Mouse (Mus musculus) splenic B cell, adult 2 months (primary cell): ENCODE results near the gene Map1b.

ENCODE experiments used
- DNase-seq: peaks from one replicate; pipeline ENCODE4 v3.0.0-alpha.2; 2011; ENCODE audit warnings: low read depth, low spot score
- H3K27me3 ChIP-seq: 2 replicates; pipeline ENCODE4 v1.6.1; 2012; ENCODE audit warnings: mild to moderate bottlenecking, low read length, moderate library complexity, mixed read lengths; ENCODE audit not compliant: control insufficient read depth, poor library complexity, insufficient read depth, severe bottlenecking
- H3K36me3 ChIP-seq: 2 replicates; pipeline ENCODE4 v1.6.1; 2012; ENCODE audit warnings: mild to moderate bottlenecking, low read length, moderate library complexity, mixed read lengths; ENCODE audit not compliant: control insufficient read depth, poor library complexity, insufficient read depth, severe bottlenecking

Map1b gene

GRCm38 (mm10) chr13:99489175-99489574 lies 27.2 kb downstream of the Map1b start:
- no peak for DNase-seq
- Histone ChIP-seq H3K36me3 (no peaks in the 10 kb centered on the region), H3K27me3 (peaks cover 1% of the 10 kb centered on the region; the same call in 1 of the 2 replicates)

GRCm38 (mm10) chr13:99485861-99486260 lies 30.5 kb downstream of the Map1b start:
- DNase-seq = no peak
- H3K27me3 ChIP-seq = no peaks in the 10 kb centered on the region
- H3K36me3 ChIP-seq = no peaks in the 10 kb centered on the region

GRCm38 (mm10) chr13:99485331-99485733 lies 31.0 kb downstream of the Map1b start:
- Histone ChIP-seq H3K27me3 (no peaks in the 10 kb centered on the region), H3K36me3 (no peaks in the 10 kb centered on the region)
- no peak for DNase-seq

- H3K36me3 ChIP-seq = no peaks in the 10 kb centered on the region
- H3K27me3 ChIP-seq = no peaks in the 10 kb centered on the region
- no peak for DNase-seq
Measured at GRCm38 (mm10) chr13:99484905-99485304, 31.4 kb downstream of the Map1b start.

GRCm38 (mm10) chr13:99483433-99483832 lies 32.9 kb downstream of the Map1b start:
- Histone ChIP-seq H3K27me3 (no peaks in the 10 kb centered on the region), H3K36me3 (no peaks in the 10 kb centered on the region)
- no peak for DNase-seq

GRCm38 (mm10) chr13:99475488-99475887 lies 40.9 kb downstream of the Map1b start:
- Histone ChIP-seq H3K36me3 (no peaks in the 10 kb centered on the region), H3K27me3 (no peaks in the 10 kb centered on the region)
- no peak for DNase-seq

GRCm38 (mm10) chr13:99475033-99475432 lies 41.3 kb downstream of the Map1b start:
- Histone ChIP-seq H3K36me3 (no peaks in the 10 kb centered on the region), H3K27me3 (no peaks in the 10 kb centered on the region)
- no peak for DNase-seq

- DNase-seq = no peak
- Histone ChIP-seq H3K36me3 (no peaks in the 10 kb centered on the region), H3K27me3 (no peaks in the 10 kb centered on the region)
Measured at GRCm38 (mm10) chr13:99474108-99474507, 42.2 kb downstream of the Map1b start.

GRCm38 (mm10) chr13:99472028-99472427 lies 44.3 kb downstream of the Map1b start:
- no peak for DNase-seq
- Histone ChIP-seq H3K27me3 (no peaks in the 10 kb centered on the region), H3K36me3 (no peaks in the 10 kb centered on the region)

- H3K27me3 ChIP-seq = no peaks in the 10 kb centered on the region
- no peak for DNase-seq
- no peaks in the 10 kb centered on the region for H3K36me3 ChIP-seq
Measured at GRCm38 (mm10) chr13:99470084-99470483, 46.3 kb downstream of the Map1b start.

GRCm38 (mm10) chr13:99468267-99468666 lies 48.1 kb downstream of the Map1b start:
- no peak for DNase-seq
- H3K27me3 ChIP-seq = no peaks in the 10 kb centered on the region

GRCm38 (mm10) chr13:99466811-99467315 lies 49.5 kb downstream of the Map1b start:
- Histone ChIP-seq H3K36me3 (no peaks in the 10 kb centered on the region), H3K27me3 (no peaks in the 10 kb centered on the region)
- DNase-seq = no peak

More at GRCm38 (mm10) chr13:99468267-99468666, 48.1 kb downstream of the Map1b start:
- H3K36me3 ChIP-seq = no peaks in the 10 kb centered on the region

- no peaks in the 10 kb centered on the region for H3K27me3 ChIP-seq
- no peaks in the 10 kb centered on the region for H3K36me3 ChIP-seq
Measured at GRCm38 (mm10) chr13:99466064-99466463, 50.3 kb downstream of the Map1b start.

GRCm38 (mm10) chr13:99464551-99464950 lies 51.8 kb downstream of the Map1b start:
- no peaks in the 10 kb centered on the region for H3K27me3 ChIP-seq
- DNase-seq = no peak
- no peaks in the 10 kb centered on the region for H3K36me3 ChIP-seq

More at GRCm38 (mm10) chr13:99466064-99466463, 50.3 kb downstream of the Map1b start:
- no peak for DNase-seq

GRCm38 (mm10) chr13:99461886-99462285 lies 54.5 kb downstream of the Map1b start:
- Histone ChIP-seq H3K36me3 (no peaks in the 10 kb centered on the region), H3K27me3 (no peaks in the 10 kb centered on the region)
- no peak for DNase-seq

- DNase-seq = no peak
- no peaks in the 10 kb centered on the region for H3K36me3 ChIP-seq
Measured at GRCm38 (mm10) chr13:99459612-99460011, 56.7 kb downstream of the Map1b start.

More at GRCm38 (mm10) chr13:99459612-99460011, 56.7 kb downstream of the Map1b start:
- no peaks in the 10 kb centered on the region for H3K27me3 ChIP-seq
